19 mouse cellular contexts compared by ENCODE assay signal in the genomic region with DNA sequence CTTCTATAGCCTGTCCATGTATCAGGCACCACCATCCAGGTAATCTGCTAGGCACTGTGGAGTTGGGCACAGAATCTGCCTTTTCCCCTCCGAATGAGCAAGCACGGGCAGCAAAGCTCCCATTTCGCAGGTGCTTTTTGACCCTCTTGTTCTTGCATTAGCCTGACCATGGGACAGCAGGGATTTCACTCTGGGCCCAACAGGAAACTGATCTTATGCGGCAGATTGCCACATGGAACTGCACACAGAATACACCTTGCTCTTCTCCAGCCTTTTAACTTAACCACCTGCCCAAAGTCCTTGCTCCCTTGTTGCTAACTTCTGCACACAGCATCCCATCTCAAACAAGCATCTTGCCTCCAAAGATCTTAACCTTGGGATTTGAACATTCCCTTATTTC. TPM values are rescaled to one million over a fixed set of nuclear protein-coding genes. Genes with fewer than 3 reads are reported as not detected.
DNase-seq lines count a peak whose midpoint lies in the region; ATAC-seq lines count a peak whose summit lies in the region.
"Had no signal": no experiment of that assay in that cellular context is flagged by ENCODE, and none has a peak within 500 bp of the region (broad histone marks: within the 10 kb centered on the region; RNA-seq: fewer than 3 reads in every experiment).

No protein-coding gene starts in this region.

- 68% methylated on average over 4 of the region's 4 CpGs for WGBS in midbrain, embryonic 11.5 days
- 70% methylated on average over 4 of the region's 4 CpGs for WGBS in midbrain, embryonic 10.5 days

- no peaks in the 10 kb centered on the region for H3K9me3 ChIP-seq in midbrain, embryonic 11.5 days (ENCODE audit: control insufficient read depth, low read length)
- no peaks in the 10 kb centered on the region for H3K9me3 ChIP-seq in midbrain, embryonic 10.5 days (replicated peaks)
- H3K9me3 ChIP-seq: G1E had no signal

- peak; percentile 61 for DNase-seq in heart, adult 11 months
- DNase-seq in heart, adult 9 months (ENCODE audit: low spot score in 2 of 2), result no peak
- DNase-seq in midbrain, embryonic 11.5 days (ENCODE audit: low spot score, missing footprints), result peak; percentile 80
- no peak for DNase-seq in midbrain, embryonic 10.5 days (ENCODE audit: low spot score)
- DNase-seq: adrenal gland, adult 2 months; adrenal gland, adult 8-10 months; adrenal gland, postnatal 10 days; adrenal gland, postnatal 14 days; adrenal gland, postnatal 25 days; adrenal gland, postnatal 36 days; B cell, adult 2 months; cerebellum, adult 11 months; cerebellum, adult 11-12 months; cerebellum, adult 18-20 months had no signal

- H3K27ac ChIP-seq in midbrain, embryonic 11.5 days (ENCODE audit: low read depth, low read length), result no peak overlapping the region
- H3K27ac ChIP-seq in midbrain, embryonic 10.5 days (replicated peaks), result no peak overlapping the region

- H3K36me3 ChIP-seq in midbrain, embryonic 11.5 days (ENCODE audit: control insufficient read depth, insufficient read depth, low read length), result no peaks in the 10 kb centered on the region
- no peaks in the 10 kb centered on the region for H3K36me3 ChIP-seq in midbrain, embryonic 10.5 days
- H3K36me3 ChIP-seq: G1E had no signal

- no peak overlapping the region for H3K9ac ChIP-seq in midbrain, embryonic 11.5 days (ENCODE audit: low read length)

- H3K27me3 ChIP-seq in midbrain, embryonic 11.5 days (ENCODE audit: control insufficient read depth, insufficient read depth, low read length), result peaks cover 7% of the 10 kb centered on the region; the same call in 1 of the 2 replicates
- H3K27me3 ChIP-seq in midbrain, embryonic 10.5 days (ENCODE audit: low read depth, poor library complexity, severe bottlenecking), result peaks cover 59% of the 10 kb centered on the region

- no peak overlapping the region for H3K4me3 ChIP-seq in midbrain, embryonic 11.5 days (ENCODE audit: low read depth, low read length)
- no peak overlapping the region for H3K4me3 ChIP-seq in midbrain, embryonic 10.5 days

- H3K4me1 ChIP-seq in midbrain, embryonic 11.5 days (ENCODE audit: control insufficient read depth, insufficient read depth, low read length), result no peaks in the 10 kb centered on the region
- H3K4me1 ChIP-seq in midbrain, embryonic 10.5 days, result peaks cover 30% of the 10 kb centered on the region

- no peak overlapping the region for H3K4me2 ChIP-seq in midbrain, embryonic 11.5 days

- no peak for ATAC-seq in midbrain, embryonic 11.5 days (ENCODE audit: low FRiP score)
- ATAC-seq: activated CD4-positive, CD25-positive, alpha-beta regulatory T cell, adult 4 months; CD4-positive, CD25-positive, alpha-beta regulatory T cell, adult 4 months; Patski had no signal

RNA-seq across cellular contexts. Expression of gene Fbxw4, which starts 26.9 kb away (rescaled TPM):
- polyA plus RNA-seq in midbrain, embryonic 11.5 days (2014; fragmentation: Nextera tagmentation; extraction: Ambion mirVana), result 2.4 and 3.2 TPM in 2 replicates
- 3.3 and 3.9 TPM in 2 replicates for polyA plus RNA-seq in midbrain, embryonic 10.5 days (2016; fragmentation: Nextera tagmentation; extraction: Ambion mirVana)

RNA-seq across cellular contexts. Expression of gene Fgf8, which starts 55.7 kb away (rescaled TPM):
- 8.5 and 11.4 TPM in 2 replicates for polyA plus RNA-seq in midbrain, embryonic 11.5 days (2014; fragmentation: Nextera tagmentation; extraction: Ambion mirVana)
- polyA plus RNA-seq in midbrain, embryonic 10.5 days (2016; fragmentation: Nextera tagmentation; extraction: Ambion mirVana), result 25.5 and 28.8 TPM in 2 replicates
- polyA plus RNA-seq: activated CD4-positive, CD25-positive, alpha-beta regulatory T cell, adult 4 months; C2C12; CD4-positive, CD25-positive, alpha-beta regulatory T cell, adult 4 months; G1E had no signal

Comparison
In these comparisons a context has a peak if more than half of its experiments do, and no peak if none do; other contexts are left out.
1. DNase-seq: peak in heart, adult 11 months (single experiment) and midbrain, embryonic 11.5 days (single experiment); none in heart, adult 9 months (0 of 2) and midbrain, embryonic 10.5 days (single experiment).